Mouse (Mus musculus) CH12.LX (cell line): ENCODE results near the gene Skor1.

Experiments
- CTCF ChIP-seq, 2 experiments: IDR thresholded peaks in 1 of 2; conservative IDR thresholded peaks in 1 of 2; 2 replicates each; pipeline ENCODE4 v1.5.1; 2011 to 2012; ENCODE audit warnings: low read depth in 2 of 2, low read length in 2 of 2, improper control_type of control experiment in 1 of 2, inconsistent platforms in 1 of 2, mild to moderate bottlenecking in 1 of 2, moderate library complexity in 1 of 2
- MYC ChIP-seq: IDR thresholded peaks from 2 replicates; pipeline ENCODE4 v1.6.1; 2011; ENCODE audit warnings: low read depth, mild to moderate bottlenecking, improper control_type of control experiment, low read length
- POLR2A ChIP-seq: IDR thresholded peaks from 2 replicates; pipeline ENCODE4 v1.6.1; 2011; ENCODE audit warnings: low read depth, mild to moderate bottlenecking, improper control_type of control experiment, low read length
- POLR2AphosphoS2 ChIP-seq: IDR thresholded peaks from 2 replicates; pipeline ENCODE4 v1.6.1; 2011; ENCODE audit warnings: low read depth, low read length, improper control_type of control experiment
- USF2 ChIP-seq: conservative IDR thresholded peaks from 2 replicates; pipeline ENCODE4 v1.6.1; 2011; ENCODE audit warnings: low read depth, low read length, improper control_type of control experiment

DNA sequence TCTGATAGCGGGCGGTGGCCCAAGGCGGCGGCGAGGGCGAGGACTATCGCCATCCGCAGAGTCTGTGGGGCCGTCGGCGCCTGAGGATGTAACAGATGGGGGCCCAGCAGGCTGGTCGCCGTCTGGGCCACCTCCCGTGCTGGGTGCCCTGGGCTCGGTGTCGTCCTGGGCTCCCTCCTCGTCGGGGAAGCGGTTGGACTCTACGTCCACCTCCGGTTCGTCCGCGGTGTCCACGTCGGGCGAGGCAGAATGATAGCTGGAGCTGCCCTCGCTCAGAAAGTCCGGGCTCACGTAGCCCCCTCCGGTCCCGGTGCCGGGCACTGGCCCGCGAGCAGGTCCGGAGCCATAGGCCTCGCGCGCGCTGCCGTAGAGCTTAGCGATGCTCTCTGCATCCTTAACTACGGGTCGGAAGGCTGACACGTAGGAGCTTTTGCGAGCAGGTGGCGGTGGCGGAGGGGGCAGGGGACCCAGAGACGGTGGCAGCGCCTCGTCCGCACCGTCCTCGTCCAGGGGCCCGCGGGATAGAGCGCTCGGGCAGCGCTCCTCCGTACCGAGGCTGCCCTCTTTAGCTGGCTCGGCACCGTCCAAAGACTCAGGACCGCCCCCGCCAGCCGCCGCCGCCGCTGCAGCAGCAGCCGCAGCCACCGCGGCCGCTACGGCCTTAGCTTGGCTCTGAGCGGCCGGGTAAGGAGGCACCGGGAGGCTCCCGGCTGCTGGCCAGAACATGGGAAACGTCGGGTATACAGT is 4.1 kb downstream of the Skor1 start:
- TF ChIP-seq POLR2A (no peak), MYC (no peak), CTCF (conservative IDR thresholded peaks at IDR 0.05 in 1 of 2, IDR thresholded peaks at IDR 0.05 in 1 of 2; ENCODE audit: low read depth in 2 of 2, low read length in 2 of 2) (no peak), USF2 (no peak), POLR2AphosphoS2 (no peak)
